Mouse (Mus musculus): ENCODE measurements at regions not wholly inside any gene's neighbourhood (a gene's known extent, or its start where the extent isn't known, plus 50 kb on each side); places are given as distances from the start of the nearest gene placed in this dataset.

DNA sequence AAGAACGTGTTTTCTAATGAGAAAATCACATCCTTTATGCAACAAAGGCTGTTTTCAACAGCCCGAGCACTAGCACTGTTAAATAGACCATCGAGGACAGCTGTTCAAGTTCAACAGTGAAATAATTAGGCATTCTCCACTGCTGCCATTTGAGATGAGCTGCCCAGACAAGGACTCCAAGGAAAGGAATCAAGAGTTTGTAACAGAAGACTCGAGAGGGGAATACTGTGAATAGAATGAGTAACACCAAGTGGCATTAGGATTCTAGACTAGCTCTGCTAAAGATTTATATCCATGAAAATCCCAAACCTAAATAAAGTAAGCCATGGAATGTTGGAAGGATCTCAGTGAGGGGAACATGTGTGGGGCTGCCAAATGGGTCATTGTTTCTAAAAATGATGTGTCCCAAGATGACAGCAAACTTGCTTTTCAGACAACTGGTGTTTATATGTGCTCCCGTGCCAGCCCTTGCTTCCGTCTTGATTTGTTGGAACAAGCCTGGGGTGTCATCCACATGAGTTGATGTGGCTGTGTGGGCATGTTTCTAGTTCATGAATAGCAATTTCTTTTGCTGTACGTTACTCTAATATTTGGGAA lies 72.1 kb upstream of the Itga4 start:
- no peak for DNase-seq (ENCODE audit: low spot score in 2 of 2)

DNA sequence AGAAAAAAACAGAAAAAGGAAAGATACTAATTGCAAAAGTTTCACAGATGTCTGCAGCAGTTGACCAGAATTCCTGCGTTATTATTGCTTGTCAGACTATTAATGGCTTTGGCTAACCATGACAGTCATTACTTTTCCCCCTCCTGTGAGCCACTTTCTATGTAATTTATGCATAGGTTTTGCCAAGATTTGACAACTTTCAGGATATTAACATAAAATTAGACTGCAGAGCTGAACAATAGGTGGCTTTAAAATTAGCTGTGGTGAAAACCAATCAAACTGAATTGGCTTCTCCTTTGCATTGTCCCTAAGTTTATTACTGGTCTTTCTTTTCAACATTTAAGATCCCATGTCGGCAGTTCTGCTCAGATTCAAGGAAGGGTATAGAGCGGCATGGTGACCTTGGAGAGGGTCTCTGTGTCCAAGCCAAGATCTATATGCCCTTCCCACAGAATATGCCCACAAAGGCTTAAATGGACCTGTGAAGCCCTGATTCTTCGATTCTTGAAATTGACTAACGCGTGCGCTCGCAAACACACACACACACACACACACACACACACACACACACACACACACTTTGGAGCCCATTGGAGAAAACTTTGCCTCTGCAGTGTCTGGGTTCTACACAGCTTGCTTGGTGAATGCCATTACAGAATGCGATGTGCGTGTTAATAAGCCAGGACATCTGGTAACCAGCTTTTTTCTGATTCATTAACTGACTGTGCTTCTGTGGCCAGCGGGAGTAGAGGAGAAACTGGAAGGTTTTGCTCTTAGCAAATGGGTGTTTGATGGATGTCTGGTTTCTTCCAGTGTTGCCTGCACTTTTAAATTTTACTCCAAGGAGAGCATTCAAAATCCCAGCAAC lies 69.8 kb upstream of the Itga4 start:
- no peak for DNase-seq (ENCODE audit: low spot score in 2 of 2)

DNA sequence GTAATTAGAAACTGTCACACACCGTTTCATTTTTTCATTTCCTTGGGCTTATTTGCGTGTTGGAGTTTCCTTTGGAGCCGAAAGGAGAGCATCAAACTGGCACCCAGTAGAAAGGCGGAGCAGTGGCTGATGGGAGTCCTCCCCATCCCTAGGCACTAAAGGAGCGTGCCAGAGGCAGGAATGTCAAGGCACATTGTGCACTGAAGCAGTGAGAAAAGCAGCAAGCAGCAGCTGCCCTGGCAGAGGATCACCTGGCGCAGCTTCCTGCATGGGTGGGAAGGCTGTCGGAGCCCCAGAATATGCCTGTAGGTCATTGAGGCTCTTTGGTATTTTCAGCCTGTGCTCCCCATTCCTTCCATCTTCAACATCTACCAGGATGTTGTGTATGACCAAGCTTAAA lies 68.3 kb upstream of the Itga4 start:
- DNase-seq (ENCODE audit: low spot score in 2 of 2) = no peak

DNA sequence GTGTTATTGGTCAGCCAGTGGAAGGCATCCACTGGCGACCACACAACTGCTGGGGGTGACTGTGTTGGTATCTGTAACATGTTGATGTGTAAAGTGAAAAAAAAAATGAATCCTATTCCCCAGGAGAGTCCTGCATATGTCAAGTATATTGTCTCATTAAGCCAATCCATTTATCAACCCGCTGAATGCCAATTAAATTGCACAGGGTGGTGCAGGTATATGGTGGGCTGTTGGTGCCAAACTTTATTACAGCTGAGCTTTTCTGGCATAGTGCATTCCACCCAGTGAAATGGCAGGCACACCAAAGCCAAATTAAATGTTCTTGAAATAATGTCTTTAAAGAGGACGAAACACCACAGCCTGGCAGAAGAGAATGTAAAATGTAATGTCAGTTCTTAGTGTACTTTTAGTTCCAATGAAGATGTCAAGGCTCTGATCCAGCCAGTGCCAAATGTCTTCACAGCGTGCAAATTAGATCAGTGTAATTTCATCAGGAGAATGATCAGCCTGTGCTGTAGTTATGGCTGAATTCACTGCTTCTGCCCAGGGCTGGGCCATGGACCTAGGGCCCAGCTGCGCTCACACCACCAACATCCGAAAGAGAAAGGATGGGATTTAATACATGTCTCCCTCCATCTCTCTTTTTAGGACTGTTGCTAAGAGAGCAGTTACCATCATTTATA lies 66.6 kb upstream of the Itga4 start:
- no peak for DNase-seq (ENCODE audit: low spot score in 2 of 2)

DNA sequence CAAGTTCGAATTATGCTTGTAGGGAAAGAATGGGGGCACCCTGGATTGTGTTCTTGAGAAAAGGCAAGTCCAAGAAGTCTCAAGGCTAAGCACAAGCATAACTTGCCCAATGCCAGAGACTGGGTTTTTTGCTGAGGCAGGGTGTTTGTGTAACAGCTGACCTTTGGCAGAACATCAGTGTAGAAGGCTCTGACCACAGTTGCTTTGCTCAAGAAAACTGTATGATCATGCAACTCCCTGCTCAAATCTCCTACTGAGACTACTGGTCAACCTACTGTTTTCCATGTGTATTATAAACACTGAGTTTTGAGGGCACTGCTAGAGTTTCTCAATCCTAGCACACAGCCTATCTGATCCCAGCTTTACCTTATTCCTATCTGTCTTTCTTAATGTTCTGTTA lies 61.4 kb upstream of the Itga4 start:
- DNase-seq (ENCODE audit: low spot score in 2 of 2) = no peak

DNA sequence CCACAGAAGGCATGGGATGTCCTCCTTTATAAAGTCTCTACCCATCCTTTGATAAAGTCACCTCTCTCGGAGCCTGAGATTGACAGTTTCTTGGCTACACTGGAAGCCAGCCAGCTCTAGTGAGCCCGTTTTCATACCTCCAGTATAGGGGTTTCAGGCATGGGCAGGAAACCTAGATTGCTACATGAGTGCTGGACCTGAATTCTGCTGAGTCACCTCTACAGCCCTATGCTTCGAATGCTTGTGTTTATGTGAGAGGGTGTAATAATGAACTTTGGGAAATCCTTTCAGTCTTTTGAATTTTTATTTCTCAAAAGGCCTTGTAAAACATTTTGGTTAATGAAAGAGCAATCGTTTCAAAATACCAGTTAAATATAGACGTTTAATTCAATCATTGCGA lies 53.5 kb upstream of the Itga4 start:
- no peak for DNase-seq (ENCODE audit: low spot score in 2 of 2)
